Mouse (Mus musculus) ES-Bruce4 (cell line): ENCODE measurements around the gene Rab22a.

Experiments used
- CTCF ChIP-seq: IDR thresholded peaks from one replicate; pipeline ENCODE4 v1.8.1; 2011; ENCODE audit warnings: low read depth, low read length
- POLR2A ChIP-seq: IDR thresholded peaks from one replicate; pipeline ENCODE4 v1.8.1; 2011; ENCODE audit warnings: low read length; ENCODE audit not compliant: insufficient read depth

DNA sequence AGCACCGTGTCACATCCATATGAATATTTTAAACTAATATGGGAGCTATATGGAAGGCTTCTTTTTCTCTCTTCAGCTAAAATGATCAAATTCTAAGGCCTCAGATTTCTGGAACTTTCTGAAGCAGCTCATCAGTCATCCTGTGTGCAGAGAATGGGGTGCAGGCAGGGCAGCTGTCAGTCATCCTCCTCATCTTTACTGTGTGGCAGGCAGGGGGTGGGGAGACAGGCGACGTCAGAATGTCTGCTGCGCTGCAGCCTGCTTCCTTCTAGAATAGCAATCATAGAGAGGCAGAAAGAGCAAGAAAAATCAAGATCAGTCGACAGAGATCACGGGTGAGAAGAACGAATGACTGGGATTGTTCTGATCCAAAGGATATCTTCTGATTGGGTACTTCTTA is 43.4 kb upstream of the Rab22a start:
- TF ChIP-seq POLR2A (no peak), CTCF (no peak)
